Mouse (Mus musculus): ENCODE measurements around the gene Dusp28. TPM values are rescaled to one million over a fixed set of nuclear protein-coding genes. Genes with fewer than 3 reads are reported as not detected.
A peak's percentile ranks its signal among the peaks of the same experiment; 100 is the strongest.

Gene Dusp28
- polyA plus RNA-seq, 1 experiment = 15.2 TPM

DNA sequence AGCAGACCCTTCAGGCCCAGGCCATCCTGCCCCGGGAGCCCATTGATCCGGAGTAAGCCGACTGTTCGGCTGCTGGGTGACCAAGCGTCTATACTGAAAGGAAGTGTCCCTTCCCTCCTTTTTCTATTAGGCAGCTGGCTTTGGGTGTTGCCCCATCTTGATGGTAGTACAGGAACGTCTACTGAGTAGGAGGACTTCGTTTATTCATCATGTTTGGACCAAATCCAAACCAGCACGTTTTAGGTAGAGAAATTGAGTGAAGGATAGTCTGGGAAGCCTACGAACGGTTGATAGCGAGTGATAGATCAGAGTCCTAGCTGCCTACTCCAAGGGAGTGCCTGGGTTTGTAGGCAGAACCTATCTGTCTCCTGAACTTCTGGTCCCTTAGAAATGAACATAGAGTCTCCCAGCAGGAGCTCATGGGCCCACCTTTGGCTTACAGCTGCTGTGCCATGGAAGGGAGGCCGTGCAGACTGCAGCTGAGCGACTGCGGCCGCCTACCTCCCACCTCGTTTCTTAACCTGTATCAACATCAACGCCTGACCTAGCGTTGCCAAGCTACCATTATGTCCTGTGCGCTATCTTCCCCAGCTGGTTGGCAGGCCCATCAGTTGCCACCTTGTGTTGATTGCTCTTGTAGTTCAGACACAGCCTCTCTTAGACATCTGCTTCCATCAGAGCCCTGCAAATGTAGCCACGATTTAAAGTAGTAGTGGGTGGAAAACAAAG, 1.0 kb downstream of the Dusp28 start:
- DNase-seq (ENCODE audit: low spot score) = no peak

DNA sequence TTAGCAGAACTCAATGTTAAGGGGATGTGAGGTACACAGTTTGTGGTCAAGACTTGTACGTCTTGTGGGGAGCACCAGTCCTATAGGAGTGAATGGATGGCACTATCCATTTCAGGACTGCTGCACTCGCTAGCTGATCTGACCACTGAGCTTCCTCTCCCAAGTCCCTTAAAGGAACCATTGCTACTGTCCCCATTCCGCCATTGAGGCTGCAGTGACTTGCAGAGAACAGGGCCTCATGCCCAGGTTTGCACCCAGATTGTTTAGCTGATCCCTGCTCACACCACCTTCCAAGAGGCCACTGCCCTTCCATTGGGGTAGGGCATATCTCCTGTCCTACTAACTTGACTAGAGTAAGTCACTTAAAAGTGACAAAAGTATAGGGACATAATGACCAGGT, 1.9 kb downstream of the Dusp28 start:
- DNase-seq (ENCODE audit: low spot score) = no peak

DNA sequence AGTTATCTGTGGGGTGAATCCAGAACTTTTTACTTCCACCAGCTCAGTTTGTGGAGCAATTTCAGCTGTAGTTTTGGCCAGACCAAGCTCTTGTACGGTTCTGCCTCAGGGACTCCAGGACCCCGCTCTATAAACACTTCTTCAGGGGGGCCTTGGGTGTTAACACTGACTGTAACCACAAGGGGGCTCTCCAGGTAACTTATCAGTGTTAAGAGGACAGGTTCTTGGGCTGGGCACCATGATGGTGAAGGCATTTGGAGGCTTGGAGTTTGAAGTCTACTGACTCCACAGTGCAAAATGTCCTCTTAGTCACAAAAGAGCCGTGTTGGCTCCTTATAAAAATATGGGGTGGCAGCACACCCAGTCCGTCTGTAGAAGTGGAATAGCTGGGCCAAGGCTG, 2.3 kb downstream of the Dusp28 start:
- no peak for DNase-seq (ENCODE audit: low spot score)

DNA sequence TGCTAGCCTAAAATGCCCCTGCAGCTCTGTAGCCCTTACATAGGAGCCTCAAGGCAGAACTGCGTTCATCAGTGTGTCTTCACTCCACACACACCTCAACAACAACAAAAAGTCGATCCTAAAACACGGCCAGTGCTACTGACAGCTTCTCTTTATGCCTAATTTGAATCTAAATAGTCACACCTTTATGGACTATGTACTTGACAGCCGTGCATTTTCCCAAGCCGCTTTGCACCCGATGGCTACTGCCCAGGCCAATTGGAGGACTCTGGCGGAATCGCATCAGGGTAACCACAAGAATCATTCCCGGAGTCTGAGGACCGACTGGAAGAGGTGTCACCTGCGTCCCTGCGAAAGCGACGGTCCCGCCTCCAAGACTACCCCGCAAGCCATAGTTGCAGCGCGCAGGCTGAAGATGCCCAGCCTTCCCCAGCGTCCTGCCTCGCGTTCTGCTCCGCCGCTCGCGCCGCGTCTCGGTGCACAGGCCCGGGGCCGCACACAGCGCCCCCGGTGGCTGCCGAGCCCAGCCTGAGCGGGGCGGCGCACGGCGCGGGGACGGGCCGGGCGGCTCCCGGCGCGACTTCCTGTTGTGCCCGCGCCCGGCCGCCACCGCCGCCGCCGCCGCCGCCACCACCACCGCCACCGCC, 3.6 kb downstream of the Dusp28 start, which contains the start of gene Rnpepl1:
TSS of gene Rnpepl1 (plus strand) at position 545 of the 647 bp plus-strand sequence.
- DNase-seq (ENCODE audit: low spot score) = peak; percentile 69

DNA sequence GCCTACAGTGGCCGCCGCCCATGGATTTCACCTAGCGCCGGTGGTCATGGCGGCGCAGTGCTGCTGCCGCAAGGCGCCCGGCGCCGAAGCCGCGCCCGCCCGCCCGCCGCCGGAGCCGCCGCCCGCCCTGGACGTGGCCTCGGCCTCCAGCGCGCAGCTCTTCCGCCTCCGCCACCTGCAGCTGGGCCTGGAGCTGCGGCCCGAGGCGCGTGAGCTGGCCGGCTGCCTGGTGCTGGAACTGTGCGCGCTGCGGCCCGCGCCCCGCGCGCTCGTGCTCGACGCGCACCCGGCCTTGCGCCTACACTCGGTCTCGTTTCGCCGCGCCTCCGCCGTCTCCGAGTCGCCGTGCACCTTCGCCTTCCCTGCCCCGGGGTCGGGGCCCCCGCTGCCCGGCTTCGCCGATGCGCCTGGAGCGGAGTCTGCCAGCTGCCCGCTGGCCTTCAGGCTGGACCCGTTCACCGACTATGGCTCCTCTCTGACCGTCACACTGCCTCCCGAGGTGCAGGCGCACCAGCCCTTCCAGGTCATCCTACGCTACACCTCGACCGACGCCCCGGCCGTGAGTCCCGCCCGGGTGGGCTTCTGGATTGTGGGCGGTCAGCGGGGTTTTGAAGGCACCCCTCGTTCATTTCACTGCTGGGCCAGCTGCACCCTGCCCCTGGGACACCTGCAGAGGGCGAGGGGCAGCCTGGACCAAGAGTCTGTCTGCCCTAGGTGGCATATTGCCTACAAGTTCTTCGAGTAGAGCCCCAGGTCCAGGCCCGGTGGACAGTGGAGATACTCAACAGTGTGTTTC, 4.3 kb downstream of the Dusp28 start:
- peak; percentile 64 for DNase-seq (ENCODE audit: low spot score)

DNA sequence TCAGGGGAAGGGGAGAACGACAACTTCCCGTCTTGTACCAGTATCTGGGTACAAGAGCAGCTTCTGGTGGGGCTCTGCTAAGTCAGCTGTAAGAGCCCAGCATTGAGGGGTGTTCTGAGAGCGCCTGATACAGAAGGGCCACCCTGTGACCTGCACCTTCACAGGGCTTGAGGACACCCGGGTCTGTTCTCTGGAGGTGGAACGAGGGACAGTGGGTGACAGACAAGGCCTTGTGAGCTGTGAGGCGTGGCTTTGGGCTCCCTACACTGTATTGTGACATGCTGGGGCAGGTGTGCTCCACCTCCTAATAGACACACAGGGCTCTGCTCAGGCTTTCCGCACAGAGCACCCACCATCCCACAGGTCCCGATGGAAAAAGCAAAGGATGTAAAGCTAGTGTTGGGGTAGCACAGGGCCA, 4.9 kb downstream of the Dusp28 start:
- no peak for DNase-seq (ENCODE audit: low spot score)

DNA sequence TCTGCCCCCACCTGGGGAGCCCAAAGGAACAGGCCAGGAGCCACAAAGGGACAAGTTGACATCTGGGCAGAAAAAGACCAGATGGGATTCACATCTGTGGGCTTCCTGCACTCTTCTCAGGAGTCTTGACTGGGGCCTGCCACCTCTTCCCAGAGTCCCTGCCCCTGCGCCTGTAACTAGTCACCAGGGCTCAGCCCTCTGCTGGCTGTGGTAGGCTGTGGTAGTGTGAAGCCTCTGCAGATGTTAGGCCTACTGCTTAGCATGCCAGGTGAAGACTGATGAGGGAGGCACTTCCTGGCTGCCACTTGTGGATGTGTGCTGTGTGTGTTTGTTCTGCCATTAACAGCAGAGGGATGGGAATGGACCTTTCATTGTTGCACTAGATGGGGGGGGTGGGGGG, 5.5 kb downstream of the Dusp28 start:
- DNase-seq (ENCODE audit: low spot score) = no peak

DNA sequence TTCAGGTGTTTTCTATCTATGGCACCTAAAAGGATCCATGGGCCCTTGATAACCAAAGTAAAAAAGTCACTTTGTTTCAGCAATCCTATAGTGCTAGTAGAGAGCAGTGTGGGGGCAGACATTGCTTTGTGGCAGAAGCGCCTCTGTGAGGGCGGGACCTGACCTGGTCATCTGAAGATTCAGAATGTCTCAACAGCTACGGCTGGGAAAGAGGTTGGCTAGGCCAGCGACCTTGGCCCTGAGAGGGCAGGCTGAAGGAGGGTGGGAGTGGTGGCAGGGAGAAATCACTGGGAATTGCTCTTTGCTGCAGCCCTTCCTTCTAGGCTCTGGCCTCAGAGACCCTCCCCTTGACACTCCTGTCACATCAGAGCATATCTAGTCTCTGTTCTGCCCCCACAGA, 7.5 kb downstream of the Dusp28 start:
- DNase-seq (ENCODE audit: low spot score) = no peak

DNA sequence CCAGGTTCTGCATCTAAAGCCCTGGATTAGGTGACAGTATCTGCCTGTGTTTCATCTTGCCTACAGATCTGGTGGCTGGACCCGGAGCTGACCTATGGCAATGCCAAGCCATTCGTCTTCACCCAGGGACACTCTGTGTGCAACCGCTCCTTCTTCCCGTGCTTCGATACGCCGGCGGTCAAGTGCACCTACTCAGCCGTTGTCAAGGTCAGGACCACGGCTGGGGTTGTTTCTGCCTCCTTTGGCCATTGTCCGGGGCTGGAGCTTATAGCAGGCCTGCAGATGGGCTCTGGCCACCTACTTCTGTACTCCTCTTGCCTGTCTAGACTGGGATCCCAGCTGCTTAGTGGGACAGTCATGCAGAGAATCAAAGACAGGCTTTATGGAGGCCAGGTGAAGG, 8.2 kb downstream of the Dusp28 start:
- DNase-seq (ENCODE audit: low spot score) = peak; percentile 16

DNA sequence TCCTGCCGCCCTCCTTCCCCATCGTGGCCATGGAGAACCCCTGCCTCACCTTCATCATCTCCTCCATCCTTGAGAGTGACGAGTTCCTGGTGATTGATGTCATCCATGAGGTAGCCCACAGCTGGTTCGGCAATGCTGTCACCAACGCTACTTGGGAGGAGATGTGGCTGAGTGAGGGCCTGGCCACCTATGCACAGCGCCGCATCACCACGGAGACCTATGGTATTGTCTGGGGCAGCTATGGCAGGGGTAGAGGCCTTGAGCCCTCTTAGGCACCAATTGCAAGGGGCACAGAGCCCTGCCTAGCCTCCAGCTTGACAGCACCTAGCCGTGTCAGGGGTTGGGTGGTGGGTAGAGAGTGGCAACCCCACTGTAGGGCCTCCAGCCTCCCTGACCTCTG, 9.9 kb downstream of the Dusp28 start:
- no peak for DNase-seq (ENCODE audit: low spot score)

DNA sequence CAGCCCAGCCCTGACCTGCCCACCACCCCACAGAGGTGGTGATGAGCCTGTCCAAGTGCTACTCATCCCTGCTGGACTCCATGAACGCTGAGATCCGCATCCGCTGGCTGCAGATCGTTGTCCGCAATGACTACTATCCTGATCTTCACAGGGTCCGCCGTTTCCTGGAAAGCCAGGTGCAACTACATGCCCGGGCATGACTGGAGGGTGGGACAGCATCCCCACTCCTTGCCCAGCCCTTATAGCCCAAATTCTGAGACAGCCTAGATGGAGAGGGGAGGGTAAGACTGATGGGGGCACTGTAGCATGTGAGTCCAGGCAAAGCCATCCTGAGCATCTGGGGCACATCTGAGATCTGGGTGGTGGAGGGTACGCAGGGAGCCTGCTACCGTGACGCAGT, 12.4 kb downstream of the Dusp28 start:
- no peak for DNase-seq (ENCODE audit: low spot score)

DNA sequence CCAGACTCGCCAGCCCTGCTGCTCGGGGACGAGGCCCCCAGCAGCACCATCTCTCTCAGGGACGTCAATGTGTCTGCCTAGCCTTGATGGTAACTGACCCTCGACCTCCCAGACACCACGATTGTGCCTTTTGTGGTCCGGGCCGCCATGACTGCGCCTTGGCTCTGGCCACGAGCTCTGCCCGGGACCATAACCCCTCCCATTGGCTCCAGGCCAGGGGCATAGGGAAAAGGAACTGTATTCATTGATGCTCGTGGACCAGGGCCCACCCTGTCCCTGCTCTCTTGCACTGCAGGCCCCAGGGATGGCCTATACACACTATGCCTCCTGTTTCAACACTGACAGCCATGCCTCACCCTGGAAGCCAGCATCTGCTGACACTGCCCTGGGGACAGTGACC, 13.0 kb downstream of the Dusp28 start:
- DNase-seq (ENCODE audit: low spot score) = no peak

DNA sequence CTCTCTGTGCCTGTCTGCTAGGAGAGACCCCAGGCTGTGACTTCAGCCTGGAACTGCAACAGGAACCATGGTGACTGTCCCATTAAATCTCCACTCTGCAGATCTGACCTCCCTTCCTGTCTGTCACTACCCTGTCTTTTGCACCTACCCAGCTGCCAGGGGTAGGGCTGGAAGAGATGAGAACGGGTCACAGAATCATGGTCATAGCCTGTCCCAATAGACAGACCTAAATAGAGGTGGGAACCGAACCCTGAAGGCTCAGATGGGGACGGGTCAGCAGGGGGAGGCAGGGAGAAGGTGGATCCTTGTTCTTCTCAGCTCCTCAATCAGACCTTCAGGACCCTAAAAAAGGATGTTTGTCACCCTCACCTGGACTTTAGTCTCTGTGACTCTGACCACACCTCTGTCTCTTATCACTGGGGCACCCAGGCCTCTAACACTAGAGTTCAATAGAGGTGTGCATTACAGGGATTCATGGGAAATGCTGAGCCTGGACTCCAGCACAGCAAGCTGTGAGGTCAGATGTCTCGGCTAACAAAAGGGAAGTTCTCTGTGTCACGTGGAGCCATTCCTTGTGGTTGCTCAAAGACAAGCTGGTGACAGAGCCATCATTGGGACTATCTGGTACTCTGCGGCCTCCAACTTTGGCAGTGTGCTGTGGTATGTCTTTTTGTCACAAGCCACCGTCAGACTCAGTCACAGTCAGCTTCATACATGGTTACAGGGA, 13.9 kb downstream of the Dusp28 start:
- no peak for DNase-seq (ENCODE audit: low spot score)

DNA sequence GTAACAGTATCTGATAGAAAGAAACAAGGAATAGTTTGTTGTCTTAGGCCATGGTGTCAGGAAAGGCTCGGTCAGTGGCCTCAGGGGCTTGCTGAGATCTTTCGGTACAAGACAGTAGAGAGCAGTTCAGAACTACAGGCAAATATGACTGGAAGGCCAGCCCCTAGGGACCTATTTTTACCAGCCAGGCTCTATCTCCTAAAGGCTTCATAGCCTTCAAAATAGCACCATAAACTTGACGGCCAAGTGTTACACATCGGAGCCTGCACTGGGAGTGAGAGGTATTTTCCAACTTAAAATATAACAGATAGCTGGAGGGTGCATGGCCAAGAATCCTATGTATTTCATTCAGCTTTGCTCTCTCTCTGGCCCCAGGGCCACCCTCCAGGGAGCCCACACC, 14.7 kb downstream of the Dusp28 start:
- DNase-seq (ENCODE audit: low spot score) = no peak

DNA sequence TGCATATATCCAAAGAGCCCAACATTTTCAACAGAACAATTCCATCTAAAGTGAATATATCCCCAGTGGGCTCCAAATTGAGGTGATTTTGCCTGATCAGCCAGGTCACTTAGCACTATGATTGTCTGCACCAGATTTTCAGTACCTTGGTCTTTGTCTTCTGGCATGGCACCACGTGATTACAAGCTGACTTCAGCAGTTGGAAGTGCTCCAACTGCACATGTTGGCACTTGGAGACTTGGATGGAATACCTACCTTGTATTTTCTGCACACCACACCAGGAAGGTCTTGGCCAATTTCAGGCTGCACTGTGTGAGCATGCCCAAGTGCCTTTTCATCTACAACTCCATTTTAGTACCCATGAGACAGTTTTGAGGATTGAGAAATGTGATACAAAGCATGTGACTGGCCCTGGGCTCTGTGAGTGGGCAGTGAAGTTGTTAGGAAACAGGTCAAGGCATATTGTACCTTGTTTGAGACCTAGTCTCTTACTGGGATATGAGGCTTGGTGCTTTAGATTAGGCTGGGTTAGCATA, 23.5 kb downstream of the Dusp28 start:
- no peak for DNase-seq (ENCODE audit: low spot score)

DNA sequence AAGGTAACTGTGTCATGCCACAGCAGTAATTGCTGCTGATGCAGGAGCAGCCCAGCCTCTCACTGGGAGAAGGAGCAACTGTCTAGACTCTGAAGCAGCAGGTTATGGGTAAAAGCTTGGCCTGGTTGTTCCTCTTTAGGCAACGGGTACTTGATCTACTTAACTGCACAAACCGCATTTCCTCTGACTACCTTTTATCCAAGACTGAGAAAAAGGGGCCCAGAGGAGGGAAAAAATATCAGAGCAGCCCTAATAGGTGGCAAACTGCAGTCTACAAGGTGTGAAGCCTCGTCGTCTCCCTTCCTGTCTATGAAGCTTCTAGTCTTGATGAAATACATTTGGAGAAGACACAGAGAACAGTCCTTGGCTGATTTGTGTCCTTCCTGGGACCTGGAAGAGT, 26.8 kb downstream of the Dusp28 start:
- DNase-seq (ENCODE audit: low spot score) = no peak

DNA sequence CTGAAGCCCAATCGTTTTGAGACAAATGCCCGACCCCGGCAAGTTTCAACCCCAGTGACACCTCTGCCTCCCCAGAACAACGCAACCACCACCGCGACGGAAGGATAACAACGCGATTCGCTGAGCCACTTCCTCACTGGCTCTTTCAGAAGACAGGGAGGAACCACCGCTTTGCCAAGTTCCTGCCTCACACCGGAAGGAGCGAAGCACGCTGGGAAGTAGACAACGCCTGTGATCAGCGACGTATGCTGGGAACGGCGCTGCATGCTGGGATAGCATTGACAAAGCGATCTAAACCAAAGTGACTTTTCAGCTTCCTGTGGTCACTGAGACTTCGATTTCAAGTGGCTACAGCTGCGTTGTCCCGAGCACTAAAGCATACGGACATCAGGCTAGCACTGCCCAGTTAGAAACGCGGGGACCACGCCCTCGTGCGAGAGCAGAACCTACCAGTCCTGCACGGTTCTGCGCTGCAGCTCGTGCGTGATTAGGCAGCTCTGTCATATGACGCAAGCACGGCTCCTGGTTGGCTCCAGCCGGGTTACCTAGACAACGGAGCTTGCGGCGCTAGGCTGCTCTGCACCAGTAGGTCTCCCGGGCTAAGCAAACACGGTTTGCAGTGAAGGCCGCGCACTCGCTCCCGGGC, 27.5 kb downstream of the Dusp28 start, which contains the start of gene Capn10:
TSS of gene Capn10 (plus strand) at position 195 of the 646 bp plus-strand sequence.
- DNase-seq (ENCODE audit: low spot score) = peak; percentile 82

DNA sequence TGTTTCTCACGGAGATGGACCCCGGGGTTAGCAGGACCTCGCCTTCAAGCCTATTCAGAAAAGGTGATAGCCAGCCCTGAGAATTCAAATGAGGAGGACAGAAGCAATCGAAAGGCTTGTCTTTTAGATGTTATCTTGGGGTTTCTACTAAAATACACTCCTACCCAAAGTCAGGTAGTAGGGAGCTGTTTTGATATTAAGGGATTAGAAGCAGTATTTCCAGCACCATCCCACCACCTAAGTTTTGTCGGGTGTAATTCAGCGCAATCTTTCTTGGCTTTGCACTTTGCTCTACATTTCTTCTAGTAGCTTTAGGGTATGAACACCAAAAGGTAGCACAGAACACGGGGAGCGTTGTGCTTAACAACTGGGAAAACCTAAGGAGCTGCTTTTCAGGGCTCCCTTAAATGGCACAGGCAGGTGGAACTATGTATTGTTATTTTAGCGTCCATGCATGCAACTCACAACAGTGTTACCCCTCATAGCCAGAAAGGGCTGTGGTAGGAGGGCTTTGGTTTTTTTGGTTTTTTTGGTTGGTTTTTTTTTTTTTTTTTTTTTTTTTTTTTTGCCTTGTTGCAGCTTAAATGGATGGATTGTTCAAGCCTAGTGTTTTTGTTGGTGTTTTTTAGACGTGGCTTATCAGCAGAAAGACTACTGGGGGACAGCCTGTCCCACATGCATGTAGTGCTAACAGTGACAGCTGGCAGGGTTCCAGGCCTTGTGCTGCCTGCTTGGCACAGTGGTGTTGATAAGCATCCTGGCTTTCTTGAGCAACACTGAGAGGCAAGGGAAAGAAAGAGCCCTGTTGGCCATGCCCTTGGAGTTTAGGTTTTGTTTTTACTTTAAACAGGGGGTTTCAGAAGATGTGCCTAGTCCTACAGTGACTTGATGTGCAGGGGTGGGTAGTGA, 28.5 kb downstream of the Dusp28 start:
- DNase-seq (ENCODE audit: low spot score) = no peak

DNA sequence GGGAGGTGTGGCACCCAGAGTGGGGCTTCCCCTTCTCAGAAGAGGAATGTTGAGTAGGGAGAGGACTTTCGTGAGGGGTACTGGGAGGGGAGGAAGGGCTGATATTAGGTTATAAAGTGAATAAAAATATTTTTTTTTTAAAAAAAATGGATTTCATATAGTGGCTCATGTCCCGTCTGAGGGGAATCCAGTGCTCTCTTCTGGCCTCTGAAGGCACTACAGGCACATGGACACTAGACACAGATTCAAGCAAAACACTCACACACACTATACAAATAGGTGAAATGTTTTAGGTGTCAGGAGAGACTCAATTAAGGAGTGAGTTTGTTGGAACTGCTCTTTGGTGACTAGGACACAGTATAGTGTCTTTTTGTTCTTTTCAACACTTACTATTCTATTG, 29.2 kb downstream of the Dusp28 start:
- no peak for DNase-seq (ENCODE audit: low spot score)

DNA sequence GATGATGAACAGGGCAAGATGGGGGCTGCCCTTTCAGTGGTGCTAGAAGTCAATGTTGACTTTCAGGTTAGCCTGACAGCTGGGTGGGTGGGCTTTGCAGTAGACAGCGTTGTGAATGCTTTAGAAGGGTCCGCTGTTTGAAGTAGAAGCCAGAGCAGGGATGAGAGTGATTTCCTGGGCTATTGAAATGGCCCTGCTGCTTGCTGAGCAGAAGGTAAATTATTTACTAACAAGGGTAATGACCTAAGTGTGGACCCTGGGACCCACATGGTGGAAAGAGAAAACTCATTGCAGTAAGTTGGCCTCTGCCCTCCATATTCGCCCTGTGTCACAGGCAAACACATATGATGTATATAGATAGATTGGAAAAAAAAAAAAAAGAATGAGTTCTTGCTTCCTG, 29.7 kb downstream of the Dusp28 start:
- no peak for DNase-seq (ENCODE audit: low spot score)
